Comparison of ENCODE assay signal across 8 mouse cellular contexts in the genomic region with DNA sequence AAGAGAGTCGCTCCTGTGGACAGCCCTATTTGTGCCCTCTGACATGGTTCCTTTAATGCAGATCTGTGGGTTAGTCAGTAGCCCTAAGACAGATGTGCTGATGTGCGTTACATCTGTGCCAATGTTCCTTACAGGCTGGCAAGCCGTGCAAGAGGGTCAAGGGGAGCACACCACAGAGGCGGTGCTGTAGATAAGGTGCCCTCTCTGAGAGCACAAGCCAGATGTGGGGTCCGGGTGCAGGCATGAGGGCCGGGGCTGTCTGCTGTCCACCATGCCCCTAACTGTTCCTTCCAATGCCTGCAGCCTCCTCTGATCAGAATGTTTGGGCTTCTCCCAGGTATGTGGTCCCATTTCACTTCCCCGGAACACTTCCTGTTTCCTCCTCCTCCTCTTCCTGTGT. TPM values are rescaled to one million over a fixed set of nuclear protein-coding genes. Genes with fewer than 3 reads are reported as not detected.
DNase-seq lines count a peak whose midpoint lies in the region; ATAC-seq and TF ChIP-seq lines count a peak whose summit lies in the region.

No protein-coding gene starts in this region.

- intact Hi-C loops in heart, adult 2 months (cut with DNase I), result loop anchor here (5.0 kb wide), 1 partner anchor 148 kb away; no protein-coding TSS in a partner anchor

- H3K27me3 ChIP-seq in heart, adult 2 months (ENCODE audit: control insufficient read depth, insufficient read depth, low read length), result no peaks in the 10 kb centered on the region
- no peaks in the 10 kb centered on the region for H3K27me3 ChIP-seq in lung, embryonic 16.5 days (ENCODE audit: control insufficient read depth, insufficient read depth, low read depth, low read length)
- H3K27me3 ChIP-seq in hindbrain, embryonic 13.5 days, result no peaks in the 10 kb centered on the region

- no peak for TF ChIP-seq EP300 in heart, adult 2 months (IDR thresholded peaks at IDR 0.05; ENCODE audit: insufficient read depth, low read depth, low read length)

- H3K79me2 ChIP-seq in heart, adult 2 months (replicated peaks; ENCODE audit: control insufficient read depth, insufficient read depth, low read length), result no peaks in the 10 kb centered on the region

- WGBS in heart, adult 2 months, result 35% methylated on average over 7 of the region's 7 CpGs
- 32% methylated on average over 7 of the region's 7 CpGs for WGBS in lung, embryonic 16.5 days
- WGBS in hindbrain, embryonic 13.5 days, result 73% methylated on average over 7 of the region's 7 CpGs
- 65% methylated on average over 7 of the region's 7 CpGs for WGBS in olfactory bulb, adult 2 months

- H3K36me3 ChIP-seq in heart, adult 2 months (ENCODE audit: control insufficient read depth, insufficient read depth, low read length), result no peaks in the 10 kb centered on the region
- H3K36me3 ChIP-seq in lung, embryonic 16.5 days (ENCODE audit: control insufficient read depth, insufficient read depth, low read length), result no peaks in the 10 kb centered on the region
- peaks cover 4% of the 10 kb centered on the region for H3K36me3 ChIP-seq in hindbrain, embryonic 13.5 days

- no peak for ATAC-seq in lung, embryonic 16.5 days (ENCODE audit: low read depth)
- peak; percentile 14; the same call in 1 of the 2 replicates for ATAC-seq in hindbrain, embryonic 13.5 days (ENCODE audit: low FRiP score)
- ATAC-seq in cerebellum, adult (ENCODE audit: insufficient number of reproducible peaks, low FRiP score, low TSS enrichment), result no peak

- peaks cover 9% of the 10 kb centered on the region for H3K4me1 ChIP-seq in heart, adult 2 months (ENCODE audit: control insufficient read depth, insufficient read depth, low read length)
- H3K4me1 ChIP-seq in lung, embryonic 16.5 days (replicated peaks; ENCODE audit: control insufficient read depth, insufficient read depth, low read length), result peaks cover 28% of the 10 kb centered on the region
- peaks cover 22% of the 10 kb centered on the region for H3K4me1 ChIP-seq in hindbrain, embryonic 13.5 days (replicated peaks)
- H3K4me1 ChIP-seq in olfactory bulb, adult 2 months (ENCODE audit: control insufficient read depth, insufficient read depth, low read length), result peaks cover 10% of the 10 kb centered on the region; the same call in 1 of the 2 replicates

- H3K9ac ChIP-seq in heart, adult 2 months (ENCODE audit: low read depth, low read length), result peak overlapping the region; percentile 1; the same call in 1 of the 2 replicates
- peak overlapping the region; percentile 40; the same call in 1 of the 2 replicates for H3K9ac ChIP-seq in lung, embryonic 16.5 days (ENCODE audit: low read length)
- H3K9ac ChIP-seq in hindbrain, embryonic 13.5 days, result peak overlapping the region; percentile 43

- no peak overlapping the region; the same call in 1 of the 2 replicates for H3K4me3 ChIP-seq in heart, adult 2 months
- peak overlapping the region; percentile 7; the same call in 1 of the 2 replicates for H3K4me3 ChIP-seq in lung, embryonic 16.5 days (ENCODE audit: low read length)
- H3K4me3 ChIP-seq in hindbrain, embryonic 13.5 days, result no peak overlapping the region
- H3K4me3 ChIP-seq in olfactory bulb, adult 2 months (ENCODE audit: insufficient read depth, low read depth, low read length), result no peak overlapping the region

- peak overlapping the region; percentile 32 for H3K4me2 ChIP-seq in lung, embryonic 16.5 days (ENCODE audit: low read depth, low read length)
- 0 out of 2 replicates have a peak overlapping the region, but pooled peaks have one; percentile 17 for H3K4me2 ChIP-seq in hindbrain, embryonic 13.5 days

- no peak for TF ChIP-seq POLR2A in heart, adult 2 months (IDR thresholded peaks at IDR 0.05; ENCODE audit: insufficient read depth, low read depth, low read length)
- TF ChIP-seq POLR2A in olfactory bulb, adult 2 months (IDR thresholded peaks at IDR 0.05; ENCODE audit: insufficient read depth, low read depth, low read length), result no peak

- peak overlapping the region; percentile 53 for H3K27ac ChIP-seq in heart, adult 2 months
- H3K27ac ChIP-seq in lung, embryonic 16.5 days (ENCODE audit: low read length), result peak overlapping the region; percentile 94
- peak overlapping the region; percentile 72 for H3K27ac ChIP-seq in hindbrain, embryonic 13.5 days
- H3K27ac ChIP-seq in olfactory bulb, adult 2 months (ENCODE audit: insufficient read depth, low read depth, low read length), result peak overlapping the region; percentile 7; the same call in 1 of the 2 replicates

- no peak for TF ChIP-seq CTCF in heart, adult 2 months (IDR thresholded peaks at IDR 0.05)
- TF ChIP-seq CTCF in olfactory bulb, adult 2 months (IDR thresholded peaks at IDR 0.05; ENCODE audit: insufficient read depth, low read depth, low read length), result no peak

- DNase-seq in heart, adult 2 months, result no peak
- no peak for DNase-seq in heart, adult 8-10 months (ENCODE audit: low spot score)
- no peak for DNase-seq in lung, postnatal 36 days
- no peak for DNase-seq in kidney, postnatal 4 days

- H3K9me3 ChIP-seq in lung, embryonic 16.5 days (ENCODE audit: control insufficient read depth, low read length), result no peaks in the 10 kb centered on the region
- H3K9me3 ChIP-seq in hindbrain, embryonic 13.5 days, result no peaks in the 10 kb centered on the region

RNA-seq across cellular contexts. Expression of a gene that starts 36.4 kb away (rescaled TPM):
- total RNA-seq in heart, adult 2 months (2021), result 1 to 10 TPM; 9.7 to 9.8 TPM
- 6.2 and 11.8 TPM in 2 replicates for polyA plus RNA-seq in heart, adult 2 months (2012; rRNA removed)
- 10 to 100 TPM in 2 of 4 experiments, 1 to 10 TPM in 2; 9.4 to 12.3 (median 10.8) TPM for total RNA-seq in heart, adult 8-10 months (2022)
- 46.9 and 47.7 TPM in 2 replicates for polyA plus RNA-seq in lung, embryonic 16.5 days (2015; fragmentation: Nextera tagmentation; extraction: Ambion mirVana)
- polyA plus RNA-seq in hindbrain, embryonic 13.5 days (2015; fragmentation: Nextera tagmentation; extraction: Ambion mirVana), result 69.3 and 70.9 TPM in 2 replicates
- polyA plus RNA-seq in olfactory bulb, adult 2 months (2012; ENCODE audit: insufficient read depth, insufficient read length, low replicate concordance, missing spikeins), result not detected in 2 replicates

RNA-seq across cellular contexts. Expression of a gene that starts 40.7 kb away (rescaled TPM):
- 1 to 10 TPM; 4.7 to 5.5 TPM for total RNA-seq in heart, adult 2 months (2021)
- polyA plus RNA-seq in heart, adult 2 months (2012; rRNA removed), result 1.9 and 3.6 TPM in 2 replicates
- 1 to 10 TPM; 4.1 to 6.8 (median 5.5) TPM for total RNA-seq in heart, adult 8-10 months (2022)
- polyA plus RNA-seq in lung, embryonic 16.5 days (2015; fragmentation: Nextera tagmentation; extraction: Ambion mirVana), result 6.9 and 7.7 TPM in 2 replicates
- polyA plus RNA-seq in hindbrain, embryonic 13.5 days (2015; fragmentation: Nextera tagmentation; extraction: Ambion mirVana), result 14.2 and 14.8 TPM in 2 replicates
- not detected in 2 replicates for polyA plus RNA-seq in olfactory bulb, adult 2 months (2012; ENCODE audit: insufficient read depth, insufficient read length, low replicate concordance, missing spikeins)

Comparison
In these comparisons a context has a peak if more than half of its experiments do, and no peak if none do; other contexts are left out.
1. H3K27ac ChIP-seq: peak in every context shown above with its lines; median percentile 94 in lung, embryonic 16.5 days; 72 in hindbrain, embryonic 13.5 days; 53 in heart, adult 2 months; 7 in olfactory bulb, adult 2 months.